Mouse (Mus musculus) urinary bladder, postnatal 36 days (tissue): Measurements from ENCODE around the gene Cyp2c65.
"Not testable (repeated sequence)": the region's sequence is repeated elsewhere in the genome, so short reads cannot be mapped to it uniquely, and the experiment has no call there.

Experiments
- DNase-seq, 2 experiments: peaks; one replicate each; pipeline ENCODE4 v3.0.0; 2022; ENCODE audit warnings: low spot score in 2 of 2, mixed read lengths in 1 of 2

The Cyp2c65 gene

GRCm38 (mm10) chr19:39060719-39061118 is at the start of gene Cyp2c65:
Cyp2c65 (plus strand) TSS chr19:39061015.
- DNase-seq = no peak

GRCm38 (mm10) chr19:39057928-39058327 is 2.9 kb upstream of the Cyp2c65 start:
- DNase-seq = no peak

GRCm38 (mm10) chr19:39098779-39099178 is 38.0 kb downstream of the Cyp2c65 start:
- DNase-seq = not testable (repeated sequence)

GRCm38 (mm10) chr19:39113644-39114043 is 52.8 kb downstream of the Cyp2c65 start, which contains the start of gene Cyp2c66:
Cyp2c66 (plus strand) TSS chr19:39113898.
- no peak for DNase-seq
